Mouse (Mus musculus) fat pad, adult 2 months (tissue): ENCODE measurements around the gene Vangl2.
"Not testable (repeated sequence)": the region's sequence is repeated elsewhere in the genome, so short reads cannot be mapped to it uniquely, and the experiment has no call there.

Experiments
- DNase-seq: peaks from one replicate; pipeline ENCODE4 v3.0.0-alpha.2; 2011; ENCODE audit warnings: low read depth, low spot score; ENCODE audit errors: extremely low read depth

Gene Vangl2

GRCm38 (mm10) chr1:172008351-172008750 lies 19.9 kb downstream of the Vangl2 start:
- DNase-seq = no peak

GRCm38 (mm10) chr1:172007761-172008160 lies 20.5 kb downstream of the Vangl2 start:
- DNase-seq = no peak

GRCm38 (mm10) chr1:172001665-172002064 lies 26.6 kb downstream of the Vangl2 start:
- DNase-seq = no peak

GRCm38 (mm10) chr1:172000641-172001040 lies 27.6 kb downstream of the Vangl2 start:
- DNase-seq = no peak

- DNase-seq = no peak
These were observed 29.2 kb downstream of the Vangl2 start for GRCm38 (mm10) chr1:171998820-171999597.

- no peak for DNase-seq
These were observed 31.5 kb downstream of the Vangl2 start for GRCm38 (mm10) chr1:171996701-171997100.

- no peak for DNase-seq
These were observed 33.1 kb downstream of the Vangl2 start for GRCm38 (mm10) chr1:171994918-171995715.

- no peak for DNase-seq
These were observed 33.7 kb downstream of the Vangl2 start for GRCm38 (mm10) chr1:171994501-171994900.

- no peak for DNase-seq
These were observed 35.2 kb downstream of the Vangl2 start for GRCm38 (mm10) chr1:171992901-171993530.

- DNase-seq = no peak
These were observed 36.4 kb downstream of the Vangl2 start for GRCm38 (mm10) chr1:171991883-171992282.

GRCm38 (mm10) chr1:171984121-171984520 lies 44.1 kb downstream of the Vangl2 start:
- DNase-seq = no peak

- no peak for DNase-seq
These were observed 44.8 kb downstream of the Vangl2 start for GRCm38 (mm10) chr1:171983372-171984001.

GRCm38 (mm10) chr1:171982740-171983139 lies 45.5 kb downstream of the Vangl2 start:
- DNase-seq = no peak

GRCm38 (mm10) chr1:171982170-171982569 lies 46.1 kb downstream of the Vangl2 start:
- no peak for DNase-seq

- DNase-seq = no peak
These were observed 48.1 kb downstream of the Vangl2 start for GRCm38 (mm10) chr1:171979969-171980730.

- DNase-seq = no peak
These were observed 50.4 kb downstream of the Vangl2 start for GRCm38 (mm10) chr1:171977891-171978290.

- no peak for DNase-seq
These were observed 51.3 kb downstream of the Vangl2 start for GRCm38 (mm10) chr1:171976826-171977539.

GRCm38 (mm10) chr1:171975831-171976230 lies 52.4 kb downstream of the Vangl2 start:
- no peak for DNase-seq

- DNase-seq = no peak
These were observed 52.9 kb downstream of the Vangl2 start for GRCm38 (mm10) chr1:171975377-171975776.

- not testable (repeated sequence) for DNase-seq
These were observed 53.9 kb downstream of the Vangl2 start for GRCm38 (mm10) chr1:171974361-171974760.
